Mouse (Mus musculus) cerebellum, adult 11-12 months (tissue): Measurements from ENCODE around the gene Ppp5c.

Source experiments
- DNase-seq: peaks from one replicate; pipeline ENCODE4 v3.0.0; 2022

The Ppp5c gene

DNA sequence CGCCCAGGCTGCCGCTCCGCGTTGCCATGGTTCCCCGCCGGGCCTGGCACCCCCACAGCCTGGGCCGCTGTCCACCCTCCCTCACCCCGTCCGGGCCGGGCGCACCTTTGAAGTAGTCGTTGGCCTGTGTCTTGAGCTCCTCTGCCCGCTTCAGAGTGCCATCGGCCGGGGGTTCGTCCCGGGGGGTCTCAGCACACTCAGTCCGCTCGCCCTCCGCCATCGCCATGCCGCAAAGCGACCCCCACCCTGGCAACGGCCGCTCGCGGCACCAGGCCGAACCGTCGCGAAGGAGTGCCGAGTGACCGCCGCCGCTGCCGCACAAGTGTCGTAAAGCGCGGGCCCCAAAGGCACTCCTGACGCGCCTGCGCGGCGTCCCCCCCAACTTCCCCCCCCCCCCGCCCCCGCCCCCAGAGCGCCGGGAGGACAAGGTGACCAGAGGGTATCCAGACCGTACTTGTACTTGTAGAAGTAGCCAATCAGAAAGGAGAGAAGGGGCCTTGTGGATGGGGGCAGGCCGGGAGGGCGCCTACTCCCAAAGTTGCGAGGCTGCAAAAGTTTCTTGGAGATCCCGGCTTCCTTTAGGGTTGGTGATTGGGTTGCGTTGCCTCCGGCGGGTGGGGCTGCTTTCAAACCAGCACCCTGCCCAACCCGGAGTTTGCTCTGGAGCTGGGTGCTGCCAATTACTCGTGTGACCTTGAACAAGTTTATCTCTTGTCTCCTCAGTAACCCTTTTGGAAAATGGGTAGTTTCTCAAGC lies at the start of gene Ppp5c:
Gene Ppp5c, minus strand, starts transcription at position 337 of the 756 bp plus-strand sequence.
- peak; percentile 92 for DNase-seq

DNA sequence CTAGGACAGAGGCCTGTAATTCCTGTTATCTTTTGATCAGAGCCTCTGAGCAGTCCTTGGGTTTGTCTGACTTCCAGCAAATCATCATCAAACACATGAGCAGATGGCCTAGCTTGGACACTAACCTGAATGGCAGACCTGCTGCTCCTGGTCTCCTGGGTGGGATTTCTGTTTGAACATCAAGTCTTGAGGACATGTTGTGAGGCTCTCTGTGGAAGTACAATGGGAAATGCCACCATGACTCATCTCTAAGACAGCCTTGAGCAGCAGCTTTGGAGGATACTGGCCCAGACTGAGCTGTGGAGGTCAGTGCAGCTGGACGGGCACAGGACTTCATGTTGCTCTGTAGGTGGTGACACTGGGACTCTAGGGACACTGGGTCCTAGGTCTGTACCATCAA lies 48.8 kb upstream of the Ppp5c start:
- DNase-seq, result peak; percentile 72

DNA sequence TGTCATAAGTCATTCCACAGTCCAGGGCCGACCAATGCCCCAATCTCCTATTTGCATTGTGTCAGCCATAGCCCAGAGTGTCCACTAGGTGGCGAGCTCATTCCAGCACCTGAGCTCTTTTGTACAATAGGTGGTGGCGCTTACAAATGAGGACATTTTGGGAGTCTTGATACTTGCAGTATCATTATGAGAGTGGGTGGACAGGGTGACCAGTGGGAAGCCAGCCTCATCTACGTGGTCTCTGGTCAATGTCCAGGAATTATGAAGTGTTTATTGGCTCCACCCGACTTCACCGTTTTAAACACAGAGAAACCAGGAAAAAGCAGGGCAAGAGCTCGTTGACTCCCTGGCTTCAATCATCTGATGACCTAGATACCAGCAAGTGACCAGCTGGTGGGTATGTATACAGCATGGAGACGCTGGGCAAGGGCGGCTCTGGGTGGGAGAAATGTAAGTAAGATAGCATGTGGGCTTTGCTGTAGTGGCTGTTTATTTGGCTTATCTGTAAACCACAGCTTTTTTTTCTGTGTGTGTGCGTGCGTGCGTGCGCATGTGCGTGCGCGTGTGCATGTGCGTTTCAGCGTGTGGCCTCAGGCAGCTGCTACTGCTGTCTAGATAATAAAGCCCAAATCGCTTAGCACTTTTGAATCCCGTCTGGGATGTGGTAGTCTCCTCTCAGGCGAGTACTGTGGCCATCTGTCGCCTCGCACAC lies 46.3 kb upstream of the Ppp5c start, which contains the start of gene Psg16:
Gene Psg16, plus strand, starts transcription at position 137 of the 712 bp plus-strand sequence.
- peak; percentile 91 for DNase-seq

DNA sequence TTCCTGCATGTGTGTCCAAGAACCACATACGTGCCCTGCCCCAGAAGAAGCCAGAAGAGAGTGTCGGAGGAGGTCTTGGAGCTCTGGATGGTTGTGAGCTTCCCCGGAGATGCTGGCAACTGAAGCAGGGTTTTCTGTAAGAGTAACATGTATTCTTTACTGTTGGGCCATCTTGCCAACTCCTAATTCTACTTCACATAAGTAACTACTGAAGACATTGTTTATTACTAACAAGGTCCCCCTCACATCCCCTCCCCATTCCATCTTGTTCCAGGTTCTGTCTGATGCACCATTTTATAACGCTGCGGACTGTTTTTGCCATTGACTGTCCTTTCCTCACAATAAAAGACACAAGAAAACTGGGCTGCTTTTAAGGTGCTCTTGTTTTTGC lies 45.8 kb upstream of the Ppp5c start:
- no peak for DNase-seq

DNA sequence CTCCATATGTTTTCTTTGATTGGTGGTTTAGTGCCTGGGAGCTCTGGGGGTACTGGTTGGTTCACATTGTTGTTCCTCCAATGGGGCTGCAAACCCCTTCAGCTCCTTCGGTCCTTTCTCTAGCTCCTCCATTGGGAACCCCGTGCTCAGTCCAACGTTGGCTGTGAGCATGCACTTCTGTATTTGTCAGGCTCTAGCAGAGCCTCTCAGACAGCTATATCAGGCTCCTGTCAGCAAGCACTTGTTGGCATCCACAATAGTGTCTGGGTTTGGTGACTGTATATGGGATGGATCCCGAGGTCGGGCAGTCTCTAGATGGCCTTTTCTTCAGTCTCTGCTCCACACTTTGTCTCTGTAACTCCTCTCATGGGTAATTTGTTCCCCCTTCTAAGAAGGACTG lies 39.9 kb upstream of the Ppp5c start:
- DNase-seq, result peak; percentile 6

DNA sequence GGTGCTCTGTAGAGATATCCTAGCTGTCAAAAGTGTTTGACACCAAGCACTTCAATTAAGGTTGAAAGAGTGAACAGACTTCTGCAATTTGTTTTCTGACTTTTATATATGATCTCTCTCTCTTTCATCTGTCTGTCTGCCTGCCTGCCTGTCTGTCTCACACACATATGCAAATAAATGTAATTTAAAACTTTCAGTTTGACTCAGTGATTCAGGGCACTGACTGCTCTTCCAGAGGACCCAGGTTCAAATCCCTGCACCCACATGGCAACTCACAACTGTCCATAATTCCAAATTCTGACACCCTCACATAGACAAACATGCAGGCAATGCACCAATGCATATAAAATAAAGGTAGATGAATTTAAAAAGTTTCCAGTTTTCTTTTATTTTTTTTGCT lies 39.3 kb upstream of the Ppp5c start:
- DNase-seq, result peak; percentile 2

DNA sequence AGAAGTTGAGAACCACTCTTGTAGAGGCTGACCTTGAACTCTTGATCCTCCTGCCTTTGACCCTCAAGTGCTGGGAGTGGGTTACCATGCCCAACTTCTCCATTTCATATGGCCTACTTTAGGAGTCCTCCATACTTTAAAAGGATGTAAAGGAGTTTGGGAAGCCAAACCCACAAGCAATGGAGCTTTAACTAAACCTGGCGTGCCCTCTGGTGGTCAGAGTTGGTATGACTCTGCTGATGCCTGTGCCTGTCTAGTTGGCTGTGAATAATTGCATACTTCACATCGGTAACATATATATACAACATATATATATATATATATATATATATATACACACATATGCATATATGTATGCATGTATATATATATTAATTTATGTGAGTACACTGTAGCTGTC lies 38.7 kb upstream of the Ppp5c start:
- peak; percentile 77 for DNase-seq

DNA sequence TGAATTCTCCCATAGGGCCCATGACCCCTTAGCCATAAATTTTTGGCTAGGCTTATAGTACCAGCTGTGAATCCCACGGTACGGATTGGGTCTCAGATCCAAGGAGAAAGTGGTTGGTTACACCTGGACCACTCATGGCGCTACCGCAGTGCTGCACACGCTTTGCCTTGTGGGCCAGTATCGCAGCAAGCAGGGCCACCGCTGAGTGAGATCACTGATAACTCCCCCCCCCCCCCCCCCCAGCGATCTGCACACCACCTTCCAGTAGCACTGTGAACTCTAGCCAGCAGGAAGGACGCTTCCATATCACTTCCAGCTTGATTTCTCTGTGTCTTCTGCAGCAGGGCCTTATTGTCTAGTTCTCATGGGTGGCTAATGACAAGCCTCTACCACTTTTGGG lies 37.9 kb upstream of the Ppp5c start:
- peak; percentile 19 for DNase-seq

DNA sequence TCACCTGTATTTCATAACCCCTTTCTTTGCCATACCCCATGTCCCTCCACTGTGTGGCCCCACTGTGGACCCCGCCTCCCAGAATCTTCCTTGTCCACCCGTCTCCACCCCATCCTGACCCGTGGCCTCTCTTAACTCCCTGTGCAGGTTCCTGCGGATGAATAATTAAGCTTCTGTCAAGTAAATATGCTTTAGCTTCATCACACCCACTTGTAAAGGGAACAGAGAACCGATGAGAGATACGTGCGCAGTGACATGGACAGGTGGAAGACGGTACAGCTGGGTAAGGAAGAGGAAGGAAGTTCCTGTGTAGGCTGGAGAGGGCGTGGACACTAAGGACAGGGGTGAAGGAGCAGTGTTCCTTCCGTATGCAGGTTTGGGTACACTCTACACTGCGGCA lies 35.1 kb upstream of the Ppp5c start:
- peak; percentile 14 for DNase-seq

DNA sequence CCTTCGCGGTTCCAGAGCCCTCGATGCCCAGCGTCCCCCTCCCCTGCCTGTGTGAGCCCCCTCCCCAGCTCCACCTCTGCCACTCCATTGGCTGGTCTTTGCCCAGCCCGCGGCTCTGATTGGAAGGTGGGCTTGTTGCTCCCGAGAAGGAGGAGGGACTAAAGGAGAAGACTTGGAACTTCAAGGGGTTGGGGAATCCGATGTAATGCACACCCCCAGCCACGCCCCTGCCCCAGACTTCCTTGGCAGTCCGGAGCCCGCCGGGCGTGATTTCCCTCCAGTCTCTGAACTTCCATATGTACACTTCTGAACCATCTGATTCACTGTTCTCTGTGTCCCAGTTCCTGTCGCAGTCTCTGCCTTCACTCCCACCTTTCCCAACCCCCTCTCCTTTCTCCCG lies 34.7 kb upstream of the Ppp5c start, which contains the start of gene Hif3a:
Gene Hif3a, minus strand, starts transcription at position 39 of the 400 bp plus-strand sequence.
- DNase-seq, result peak; percentile 58

DNA sequence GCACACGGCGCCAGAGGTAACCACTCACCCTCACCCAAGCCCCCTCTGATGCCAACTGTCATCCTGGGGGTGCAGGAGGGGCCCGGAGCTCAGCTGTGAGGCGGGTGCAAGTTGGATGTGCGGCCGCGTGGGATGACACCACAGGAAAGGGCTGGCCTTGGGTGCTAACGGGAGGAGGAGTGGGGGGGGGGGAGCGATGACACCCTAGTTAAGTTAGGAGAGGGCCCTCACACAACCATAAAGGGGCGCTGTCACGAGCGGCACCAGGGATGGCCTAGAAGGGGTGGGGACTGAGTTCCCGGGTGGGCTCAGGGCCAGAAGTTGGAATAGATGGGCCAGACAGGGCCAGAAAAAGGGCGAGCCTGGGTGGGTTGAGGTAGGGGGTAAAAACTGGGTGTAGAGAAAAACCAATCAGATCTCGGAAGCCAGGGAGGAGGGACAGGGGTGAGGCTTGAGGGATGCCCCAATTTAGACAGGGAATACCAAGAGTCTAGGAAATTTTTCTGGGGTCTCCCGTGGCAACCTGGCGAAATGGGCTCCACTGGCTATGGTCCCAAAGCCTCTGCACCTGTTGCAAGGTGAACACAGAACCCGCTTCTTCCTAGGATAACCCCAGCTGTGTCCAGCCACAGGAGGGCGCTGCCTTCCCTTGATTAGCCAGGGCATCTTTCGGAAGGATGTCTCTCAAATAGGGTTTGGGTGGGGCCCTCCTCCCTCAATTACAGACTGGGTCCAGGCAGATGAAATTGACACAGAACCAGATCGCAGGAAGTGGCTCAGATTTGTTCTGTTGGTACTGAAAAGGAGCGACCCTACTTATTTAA lies 33.3 kb upstream of the Ppp5c start:
- peak; percentile 72 for DNase-seq

DNA sequence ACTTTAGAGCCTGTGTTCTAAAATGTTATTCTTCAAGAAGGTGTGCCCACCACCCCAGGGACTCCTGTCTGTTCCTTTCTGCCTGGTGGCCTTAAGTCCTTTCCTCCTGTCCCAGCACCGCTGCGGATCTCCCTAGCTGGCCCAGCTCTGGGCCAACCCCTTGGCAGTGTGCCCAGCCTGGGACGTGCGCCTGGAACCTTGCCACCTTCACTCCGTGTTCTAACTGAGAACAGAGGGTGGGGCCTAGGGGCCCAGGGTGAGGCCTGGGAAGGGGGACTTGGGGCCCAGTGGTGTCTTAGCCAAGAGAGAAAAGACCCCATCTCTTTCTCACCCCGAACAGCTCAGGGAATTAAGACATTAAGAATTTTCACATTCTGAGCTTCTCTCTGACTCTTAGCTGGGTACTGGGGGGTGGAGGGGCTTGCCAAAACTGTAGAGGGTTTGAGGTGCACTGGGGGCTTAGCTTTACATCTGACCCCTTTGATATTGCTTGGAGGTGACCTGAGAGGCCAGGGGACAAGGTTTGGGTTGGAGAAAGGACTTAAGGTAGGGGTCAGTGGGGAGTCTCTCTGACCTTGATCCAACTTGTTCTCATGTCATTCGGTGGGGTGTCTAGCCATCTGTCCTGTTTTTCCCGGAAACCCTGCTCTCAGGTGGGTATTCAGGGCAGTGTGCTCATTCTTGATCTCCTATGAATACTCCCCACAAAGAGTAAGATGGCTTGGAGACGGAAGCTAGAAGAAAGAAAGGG lies 32.5 kb upstream of the Ppp5c start:
- peak; percentile 87 for DNase-seq

DNA sequence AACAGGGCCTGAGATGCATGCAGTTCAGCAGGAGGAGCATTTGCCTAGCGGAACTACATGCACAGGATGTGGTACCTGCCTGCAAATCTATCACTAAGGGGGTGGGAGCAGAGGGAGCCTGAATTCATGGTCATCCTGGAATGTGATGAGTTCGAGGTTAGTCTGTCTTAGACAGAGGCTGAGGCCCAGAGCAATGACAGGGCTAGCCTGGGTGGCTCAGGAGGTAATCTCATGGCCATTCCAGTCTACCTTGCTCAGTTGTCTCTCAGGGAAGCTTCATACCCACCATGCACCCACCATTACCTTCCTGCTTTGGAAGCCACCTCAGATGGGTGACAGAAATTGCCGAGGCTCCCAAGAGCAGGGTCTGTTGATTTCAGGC lies 31.7 kb upstream of the Ppp5c start:
- no peak for DNase-seq

DNA sequence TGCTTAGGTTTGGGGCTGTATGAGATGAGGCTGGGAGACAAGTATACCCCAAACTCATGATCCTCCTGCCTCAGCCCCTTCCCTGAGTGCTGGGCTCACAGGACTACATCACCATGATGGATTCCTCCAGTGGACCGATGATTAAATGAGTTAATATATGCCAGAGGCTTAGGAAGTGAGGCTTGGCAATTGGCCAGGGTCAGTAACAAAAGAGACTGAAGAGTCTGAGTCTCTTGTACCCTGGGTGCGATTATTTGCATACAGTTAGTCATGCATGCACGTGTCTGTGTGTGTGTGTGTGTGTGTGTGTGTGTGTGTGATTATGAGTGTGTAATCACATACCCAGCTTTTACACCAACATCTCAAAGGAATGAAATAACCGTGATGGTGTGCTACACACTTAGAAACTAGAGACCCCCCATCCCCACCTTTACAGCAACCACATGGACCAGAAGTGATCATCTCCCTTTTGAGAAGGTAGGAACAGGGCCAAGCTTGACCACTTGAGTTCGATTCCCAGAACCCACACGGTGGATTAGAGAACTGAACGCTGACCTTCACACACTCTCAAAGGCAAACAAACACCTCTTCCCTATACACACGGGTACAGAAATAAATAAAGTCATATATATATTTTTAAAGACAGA lies 31.2 kb upstream of the Ppp5c start:
- DNase-seq, result peak; percentile 49

DNA sequence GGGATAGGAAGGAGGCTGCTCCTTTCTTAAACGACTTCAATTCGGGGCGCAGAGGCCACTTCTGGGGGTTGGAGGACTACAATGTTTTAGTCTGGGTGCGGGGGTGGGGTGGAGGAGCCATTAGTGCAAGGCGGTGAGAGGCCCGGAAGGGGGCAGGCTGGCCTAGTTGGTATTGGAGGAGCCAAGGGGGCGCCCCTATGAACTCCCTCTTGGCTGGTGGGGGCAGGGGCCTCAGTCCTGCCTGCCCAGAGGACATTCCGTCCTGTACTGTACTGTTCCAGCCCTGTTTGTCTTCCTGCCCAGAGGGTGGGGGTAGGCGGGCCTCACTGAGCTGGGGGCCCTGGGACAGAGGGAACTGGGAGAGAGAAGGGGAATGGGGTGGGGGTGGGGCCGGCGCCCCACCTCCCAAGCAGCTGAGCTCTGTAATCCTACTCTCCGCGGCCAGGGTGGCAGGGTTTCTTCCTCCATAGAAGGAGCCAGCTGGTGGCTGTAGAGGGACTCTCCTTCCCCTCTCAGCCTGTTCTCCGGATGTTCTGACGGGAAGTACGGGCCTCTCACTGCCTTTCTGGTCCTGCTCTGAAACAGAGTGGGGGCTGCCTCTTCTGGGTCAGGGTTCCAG lies 30.5 kb upstream of the Ppp5c start:
- peak; percentile 80 for DNase-seq

DNA sequence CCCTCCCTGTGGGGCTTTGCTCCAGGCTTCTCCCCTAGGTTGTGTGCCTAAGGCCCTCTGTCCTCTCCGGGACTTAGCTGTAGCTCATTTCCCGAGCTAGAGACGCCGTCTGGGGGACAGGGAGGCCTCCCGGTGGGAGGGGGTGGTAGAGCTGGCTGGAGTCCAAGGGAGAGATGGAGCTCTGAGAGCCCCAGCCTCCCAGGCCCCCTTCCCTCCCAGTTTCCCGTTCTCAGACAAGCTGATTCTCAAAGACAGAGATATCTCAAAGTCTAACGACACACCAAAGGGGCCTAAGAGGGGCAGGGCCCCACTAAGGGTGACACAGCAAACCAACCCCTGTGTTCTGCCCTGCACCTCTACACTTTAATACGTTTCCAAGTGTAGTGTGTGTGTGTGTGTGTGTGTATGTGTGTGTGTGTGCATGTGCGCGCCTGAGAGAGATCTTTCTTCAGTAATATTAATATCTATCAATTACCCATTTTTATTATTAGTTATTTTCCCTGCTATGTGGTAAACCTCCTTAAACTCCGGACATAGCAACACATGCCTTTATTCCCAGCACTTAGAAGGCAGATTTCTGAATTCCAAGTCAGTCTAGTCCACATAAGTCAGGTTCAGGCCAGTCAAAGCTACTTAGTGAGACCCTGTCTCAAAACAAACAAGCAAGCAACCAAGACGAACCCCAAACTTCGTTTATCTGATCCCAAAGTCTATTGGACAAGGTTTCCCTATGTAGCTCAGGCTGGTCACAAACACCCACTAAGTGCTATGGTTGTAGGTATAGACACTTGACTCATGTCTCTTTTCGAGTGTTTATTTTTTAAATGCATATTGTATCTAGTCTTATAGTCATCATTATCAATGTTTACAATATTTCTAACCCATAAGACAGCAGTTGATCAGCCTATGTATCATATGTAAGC lies 29.1 kb upstream of the Ppp5c start:
- DNase-seq, result no peak

DNA sequence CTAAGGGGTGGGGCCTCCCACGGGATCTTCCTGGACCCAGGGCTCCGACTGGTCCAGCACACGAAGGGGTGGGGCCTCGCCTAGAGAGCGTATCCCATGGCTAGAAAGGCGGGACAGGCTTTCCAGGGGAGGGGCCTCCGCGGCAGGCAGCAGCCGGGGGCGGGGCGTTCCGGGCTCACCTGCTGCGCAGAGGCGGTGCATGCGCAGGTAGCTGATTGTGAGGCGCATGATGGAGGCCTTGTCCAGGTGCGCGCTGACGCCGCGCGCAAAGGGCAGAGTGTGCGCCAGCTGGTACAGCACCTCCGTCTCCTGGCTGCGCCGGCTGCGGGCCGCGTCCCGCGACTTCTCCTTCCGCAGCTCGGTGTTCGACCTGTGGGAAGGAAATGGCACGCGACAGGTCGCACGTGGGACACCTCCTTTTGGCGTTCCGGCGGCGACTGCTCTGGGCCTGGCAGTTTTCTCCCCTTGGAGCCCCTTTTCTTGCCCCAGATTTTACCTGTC lies 28.4 kb upstream of the Ppp5c start:
- peak; percentile 95 for DNase-seq

DNA sequence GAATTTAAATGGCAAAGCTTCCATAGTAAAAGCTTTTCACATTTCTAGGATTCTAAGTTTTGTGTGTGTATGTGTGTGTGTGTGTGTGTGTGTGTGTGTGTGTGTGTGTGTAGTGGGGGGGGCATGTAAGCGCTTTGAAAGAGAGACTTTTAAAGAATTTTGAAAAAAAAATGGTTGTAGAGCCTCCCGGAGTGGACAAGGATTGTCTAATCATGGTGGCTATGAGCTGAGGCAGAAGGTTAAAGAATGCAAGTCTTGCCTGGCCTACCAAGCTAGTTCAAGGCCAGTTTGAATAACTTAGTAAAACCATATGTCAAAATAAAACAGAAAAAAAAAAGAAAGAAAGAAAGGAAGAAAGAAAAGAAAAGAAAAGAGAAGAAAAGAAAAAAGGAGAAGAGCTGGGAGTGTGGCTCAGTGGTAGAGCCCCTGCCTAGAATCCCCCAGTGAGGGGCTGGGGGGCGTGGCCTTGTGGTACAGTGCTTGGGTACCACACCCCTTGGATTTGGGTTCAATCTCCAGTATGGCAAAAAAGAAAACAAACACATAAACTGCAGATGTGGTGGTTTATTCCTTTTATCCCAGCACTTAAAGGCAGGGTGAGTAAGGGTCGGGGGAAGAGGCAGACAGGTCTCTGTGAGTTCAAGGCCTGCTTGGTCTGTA lies 27.7 kb upstream of the Ppp5c start:
- DNase-seq, result peak; percentile 50

DNA sequence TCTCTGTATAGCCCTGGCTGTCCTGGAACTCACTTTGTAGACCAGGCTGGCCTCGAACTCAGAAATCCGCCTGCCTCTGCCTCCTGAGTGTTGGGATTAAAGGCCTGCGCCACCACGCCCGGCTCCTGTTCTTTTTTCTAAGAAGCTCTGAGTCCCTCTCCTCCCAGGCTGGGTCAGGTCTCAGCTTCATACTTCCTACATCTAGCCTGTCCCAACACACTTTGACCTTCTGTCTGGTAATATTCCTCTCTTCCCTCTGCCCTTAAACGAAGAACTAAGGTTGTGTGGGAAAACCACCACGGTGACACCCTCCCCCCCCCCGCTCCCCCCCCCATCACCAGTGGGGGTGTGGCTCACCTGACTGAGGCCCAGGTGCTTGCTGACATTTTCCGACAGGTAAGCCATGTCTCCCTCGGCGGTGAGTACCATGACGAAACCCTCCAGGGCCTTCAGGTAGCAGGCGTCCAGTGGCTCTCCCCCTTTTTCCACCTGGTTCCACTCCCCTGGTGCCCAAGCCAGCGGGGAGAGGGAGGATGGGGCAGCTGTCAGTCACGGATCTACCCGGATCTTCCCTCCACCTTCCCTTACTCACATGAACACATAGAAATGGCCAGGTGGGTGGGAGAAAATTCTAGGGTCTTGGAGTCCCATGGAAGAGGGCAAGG lies 26.7 kb upstream of the Ppp5c start:
- peak; percentile 53 for DNase-seq
